Mouse (Mus musculus) forebrain, embryonic 11.5 days (tissue): ENCODE results near the gene Pgam5. TPM values are rescaled to one million over a fixed set of nuclear protein-coding genes. Genes with fewer than 3 reads are reported as not detected.

Source experiments
- ATAC-seq: fragments of 200-750 bp; cut with Nextera tagmentation; replicated peaks from 2 replicates; pipeline ENCODE4 v1.8.0; 2017; ENCODE audit warnings: moderate TSS enrichment; ENCODE audit not compliant: low FRiP score
- DNase-seq: peaks from one replicate; pipeline ENCODE4 v3.0.0-alpha.2; 2017; ENCODE audit warnings: low spot score
- H3K27ac ChIP-seq: fragments of 300-500 bp; sonication (generic); 2 replicates; pipeline ENCODE4 v1.5.1; 2014; ENCODE audit warnings: low read depth, low read length
- H3K27me3 ChIP-seq: fragments of 300-500 bp; sonication (generic); 2 replicates; pipeline ENCODE4 v1.6.1; 2014; ENCODE audit warnings: mild to moderate bottlenecking, low read length, mixed read lengths; ENCODE audit not compliant: control insufficient read depth, insufficient read depth
- H3K36me3 ChIP-seq: fragments of 300-500 bp; sonication (generic); 2 replicates; pipeline ENCODE4 v1.6.1; 2014; ENCODE audit warnings: mild to moderate bottlenecking, low read length, moderate library complexity, mixed read lengths; ENCODE audit not compliant: control insufficient read depth, insufficient read depth
- H3K4me1 ChIP-seq: fragments of 300-500 bp; sonication (generic); replicated peaks from 2 replicates; pipeline ENCODE4 v1.6.1; 2014; ENCODE audit warnings: low read length, mixed read lengths; ENCODE audit not compliant: control insufficient read depth, insufficient read depth
- H3K4me2 ChIP-seq: fragments of 300-500 bp; sonication (generic); 2 replicates; pipeline ENCODE4 v1.6.1; 2014; ENCODE audit warnings: low read depth, mild to moderate bottlenecking, low read length, moderate library complexity, mixed read lengths; ENCODE audit not compliant: severe bottlenecking
- H3K4me3 ChIP-seq: fragments of 300-500 bp; sonication (generic); 2 replicates; pipeline ENCODE4 v1.5.1; 2014; ENCODE audit warnings: low read depth, low read length
- H3K9ac ChIP-seq: fragments of 300-500 bp; sonication (generic); 2 replicates; pipeline ENCODE4 v1.6.1; 2014; ENCODE audit warnings: low read length
- H3K9me3 ChIP-seq: fragments of 300-500 bp; sonication (generic); 2 replicates; pipeline ENCODE4 v1.6.1; 2016; ENCODE audit warnings: low read length, mixed read lengths; ENCODE audit not compliant: control insufficient read depth
- WGBS: fragments of 180-500 bp; shearing (Covaris S2); extraction: QIAGEN DNeasy Blood & Tissue Kit; methylation state at CpG from one replicate; pipeline ENCODE4 v1.1.7; 2014; 5-methylcytosine and 5-hydroxymethylcytosine counted together
- polyA plus RNA-seq: library from polyadenylated mRNA; unstranded; fragments of >200 nt; fragmentation: Nextera tagmentation; extraction: Ambion mirVana; gene quantifications from 2 replicates; pipeline ENCODE4 v1.2.1, GENCODE M21; 2014

Pgam5 gene
- polyA plus RNA-seq, 1 experiment from 2014 or later: 92.4 TPM

DNA sequence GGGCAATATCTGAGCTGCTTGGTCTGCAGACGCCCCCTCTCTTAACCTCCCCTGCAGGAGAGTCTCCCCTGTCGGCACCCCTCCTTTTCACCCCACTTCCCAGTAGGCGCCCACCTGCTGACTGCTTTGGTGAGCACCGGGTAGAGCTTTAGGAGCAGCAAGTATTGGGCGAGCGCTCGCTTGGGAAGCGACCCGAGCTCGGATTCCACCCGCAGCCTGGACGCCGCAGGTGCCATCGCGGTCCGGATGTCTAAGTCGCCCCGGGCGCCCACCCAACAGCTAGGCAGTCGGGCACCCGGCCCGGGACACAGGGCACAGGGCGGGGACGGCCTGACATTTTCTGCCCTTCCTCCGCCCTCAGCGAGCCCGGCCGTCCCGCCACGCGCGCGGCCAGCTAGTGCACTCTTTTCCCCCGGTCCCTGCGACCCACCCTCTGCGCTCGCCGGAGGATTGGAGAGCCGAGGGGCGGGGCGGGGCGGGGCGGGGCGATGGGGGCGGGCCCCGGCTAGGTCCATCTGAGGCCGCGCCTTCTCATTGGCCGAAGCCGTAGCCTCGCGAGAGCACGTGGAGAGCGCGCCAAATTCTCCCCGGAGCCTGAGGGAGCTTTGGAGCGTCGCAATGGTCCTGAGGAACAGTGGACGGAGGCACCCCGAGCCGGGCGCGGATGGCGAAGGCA is 16.2 kb upstream of the Pgam5 start, which contains the start of the genes Pxmp2 and Pole:
Gene Pxmp2, minus strand, starts transcription at position 417 of the 676 bp plus-strand sequence.
Gene Pole, plus strand, starts transcription at position 537 of the 676 bp plus-strand sequence.
- WGBS: under 1% methylated on average over 63 of the region's 64 CpGs
- H3K9me3 ChIP-seq: no peaks in the 10 kb centered on the region
- H3K27me3 ChIP-seq: peaks cover 9% of the 10 kb centered on the region
- no peaks in the 10 kb centered on the region; the same call in 1 of the 2 replicates for H3K36me3 ChIP-seq
- H3K4me2 ChIP-seq: peak within 1 kb of the TSS; percentile 92
- ATAC-seq (peak; percentile 98), DNase-seq (peak; percentile 97)
- H3K4me3 ChIP-seq: peak within 1 kb of the TSS; percentile 62
- peaks cover 9% of the 10 kb centered on the region; the same call in 1 of the 2 replicates for H3K4me1 ChIP-seq
- H3K27ac ChIP-seq: peak within 1 kb of the TSS; percentile 27; the same call in 1 of the 2 replicates
- peak within 1 kb of the TSS; percentile 82 for H3K9ac ChIP-seq

DNA sequence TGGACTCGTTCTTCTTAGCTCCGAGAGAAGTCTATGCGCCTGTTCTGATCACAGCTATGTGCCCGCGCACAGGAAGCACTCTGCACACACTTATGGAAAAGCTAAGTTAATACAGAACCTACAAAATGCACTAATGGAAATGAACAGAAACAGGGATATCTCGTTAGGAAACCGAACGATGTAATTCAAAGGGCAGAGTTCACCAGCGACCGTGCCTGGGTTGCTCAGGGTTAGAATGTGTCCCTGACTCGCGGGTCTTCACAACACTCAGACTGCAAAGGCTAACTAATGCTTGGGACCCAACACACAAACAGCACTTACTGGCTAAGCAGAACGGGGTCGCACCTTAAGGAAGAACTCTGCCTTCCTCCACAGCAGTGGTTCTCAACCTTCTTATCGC is 15.4 kb upstream of the Pgam5 start:
- WGBS: 8% methylated on average over 15 of the region's 15 CpGs
- DNase-seq: no peak
- peaks cover 9% of the 10 kb centered on the region for H3K27me3 ChIP-seq
- H3K36me3 ChIP-seq: no peaks in the 10 kb centered on the region
- no peaks in the 10 kb centered on the region for H3K9me3 ChIP-seq
- peak overlapping the region; percentile 57; the same call in 1 of the 2 replicates for H3K9ac ChIP-seq
- H3K4me2 ChIP-seq: peak overlapping the region; percentile 92
- ATAC-seq: no peak
- H3K4me3 ChIP-seq: peak overlapping the region; percentile 62
- no peak overlapping the region for H3K27ac ChIP-seq
- H3K4me1 ChIP-seq: peaks cover 9% of the 10 kb centered on the region; the same call in 1 of the 2 replicates

DNA sequence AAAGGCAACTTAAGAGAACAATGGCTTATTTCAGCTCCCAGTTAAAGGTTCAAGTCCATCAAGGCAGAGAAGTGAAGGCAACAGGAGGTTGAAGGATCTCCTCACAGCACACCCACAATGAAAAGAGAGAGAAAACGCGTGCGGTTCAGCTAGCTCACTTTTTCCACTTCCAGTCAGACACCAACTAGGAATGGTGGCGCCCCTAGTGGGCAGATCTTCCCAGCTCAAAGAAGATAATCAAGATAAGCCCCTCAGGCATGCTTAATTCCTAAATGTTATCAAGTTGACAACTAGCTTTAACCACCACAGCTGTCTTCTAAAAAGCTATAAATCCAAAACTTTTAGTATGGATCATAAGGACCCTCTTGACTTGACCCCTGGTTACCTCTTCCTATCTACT is 14.8 kb upstream of the Pgam5 start:
- H3K4me2 ChIP-seq: peak overlapping the region; percentile 92; the same call in 1 of the 2 replicates
- no peak for ATAC-seq
- WGBS: 11% methylated on average over 4 of the region's 4 CpGs
- peak; percentile 78 for DNase-seq
- peaks cover 9% of the 10 kb centered on the region for H3K27me3 ChIP-seq
- H3K4me3 ChIP-seq: no peak overlapping the region
- no peaks in the 10 kb centered on the region for H3K9me3 ChIP-seq
- no peak overlapping the region for H3K9ac ChIP-seq
- no peaks in the 10 kb centered on the region for H3K36me3 ChIP-seq
- H3K27ac ChIP-seq: no peak overlapping the region
- H3K4me1 ChIP-seq: peaks cover 9% of the 10 kb centered on the region; the same call in 1 of the 2 replicates

DNA sequence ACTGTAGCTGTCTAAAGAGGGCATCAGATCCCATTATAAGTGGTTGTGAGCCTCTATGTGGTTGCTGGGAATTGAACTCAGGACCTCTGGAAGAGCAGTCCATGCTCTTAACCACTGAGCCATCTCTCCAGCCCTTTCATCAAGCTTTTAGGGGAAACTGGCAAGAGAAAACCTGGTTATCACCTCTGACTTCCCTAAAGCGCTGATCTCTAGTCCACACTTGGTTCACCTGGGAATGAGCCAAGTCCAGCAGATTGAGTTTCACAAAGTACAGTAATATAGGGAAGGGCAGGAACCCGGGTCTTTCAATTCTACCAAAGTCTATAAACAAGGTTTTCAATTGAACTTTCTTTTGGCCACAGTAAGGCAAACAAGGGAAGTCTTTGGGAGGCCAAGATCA is 12.3 kb upstream of the Pgam5 start:
- Histone ChIP-seq H3K9me3 (no peaks in the 10 kb centered on the region), H3K27me3 (peaks cover 9% of the 10 kb centered on the region), H3K36me3 (no peaks in the 10 kb centered on the region), H3K4me2 (no peak overlapping the region), H3K9ac (no peak overlapping the region), H3K4me1 (peaks cover 6% of the 10 kb centered on the region; the same call in 1 of the 2 replicates), H3K27ac (no peak overlapping the region), H3K4me3 (no peak overlapping the region)
- no peak for ATAC-seq
- no peak for DNase-seq
- WGBS: 87% methylated on average over 2 of the region's 2 CpGs

DNA sequence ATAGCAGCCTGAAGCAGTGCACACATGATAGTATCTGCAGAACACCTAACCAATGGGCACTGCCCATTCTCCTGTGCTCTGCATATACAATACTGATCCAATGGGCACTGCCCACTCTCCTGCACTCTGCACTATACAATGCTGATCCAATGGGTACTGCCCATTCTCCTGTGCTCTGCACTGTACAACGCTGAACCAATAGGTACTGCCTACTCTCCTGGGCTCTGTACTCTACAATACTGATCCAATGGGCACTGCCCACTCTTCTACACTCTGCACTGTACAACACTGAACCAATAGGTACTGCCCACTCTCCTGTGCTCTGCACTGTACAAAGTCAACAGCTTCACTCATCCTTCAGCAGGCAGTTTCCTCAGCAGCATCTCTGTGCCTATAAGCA is 7.2 kb upstream of the Pgam5 start:
- 79% methylated on average over 1 of the region's 1 CpGs for WGBS
- Histone ChIP-seq H3K9me3 (no peaks in the 10 kb centered on the region), H3K36me3 (no peaks in the 10 kb centered on the region), H3K9ac (no peak overlapping the region), H3K4me2 (no peak overlapping the region), H3K27ac (no peak overlapping the region), H3K4me1 (no peaks in the 10 kb centered on the region), H3K4me3 (no peak overlapping the region), H3K27me3 (no peaks in the 10 kb centered on the region)
- DNase-seq: no peak
- no peak for ATAC-seq

DNA sequence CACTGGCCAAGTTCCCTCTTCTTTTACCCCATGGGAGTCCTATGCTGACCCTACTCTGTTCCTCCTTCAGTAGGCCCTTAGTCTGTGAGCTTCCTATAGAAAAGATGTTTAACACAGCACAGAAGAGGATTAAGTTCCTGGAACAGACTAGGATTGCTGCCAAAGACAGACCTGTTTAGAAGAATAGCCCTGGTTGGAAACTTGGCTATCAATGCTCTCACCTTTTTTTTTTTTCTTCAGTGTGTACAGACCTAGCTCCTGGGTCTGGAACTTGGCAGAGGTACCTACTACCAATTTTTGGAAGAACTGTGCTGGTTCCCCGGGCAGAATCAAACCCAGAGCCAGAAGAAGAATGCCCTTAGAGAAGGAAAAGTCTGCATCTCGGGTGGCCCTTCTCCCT is 6.7 kb upstream of the Pgam5 start:
- 92% methylated on average over 2 of the region's 2 CpGs for WGBS
- no peak overlapping the region for H3K27ac ChIP-seq
- H3K4me2 ChIP-seq: no peak overlapping the region
- ATAC-seq (no peak), DNase-seq (no peak)
- no peaks in the 10 kb centered on the region for H3K4me1 ChIP-seq
- H3K9me3 ChIP-seq: no peaks in the 10 kb centered on the region
- H3K4me3 ChIP-seq: no peak overlapping the region
- no peaks in the 10 kb centered on the region for H3K36me3 ChIP-seq
- no peaks in the 10 kb centered on the region for H3K27me3 ChIP-seq
- H3K9ac ChIP-seq: no peak overlapping the region

DNA sequence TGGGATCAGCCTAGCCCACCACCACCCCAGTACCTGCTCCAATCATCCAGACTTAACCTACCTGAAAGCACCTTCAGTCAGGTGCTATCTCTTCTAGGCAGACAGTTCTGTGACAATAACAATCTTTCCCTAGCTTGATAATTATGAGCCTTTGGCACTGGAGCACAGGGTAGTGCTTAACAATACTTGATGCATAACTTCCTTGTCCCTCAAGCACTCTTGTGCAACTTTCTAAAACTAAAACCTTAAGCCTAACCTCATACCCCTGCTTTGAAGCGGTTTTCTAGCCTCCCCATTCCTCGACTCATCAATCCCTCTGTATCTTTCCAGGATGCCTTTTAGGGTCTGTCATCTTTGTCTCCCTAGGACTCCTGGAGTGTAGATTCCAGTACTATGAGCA is 5.1 kb upstream of the Pgam5 start:
- DNase-seq: no peak
- no peak overlapping the region for H3K4me3 ChIP-seq
- 81% methylated on average over 2 of the region's 2 CpGs for WGBS
- H3K9me3 ChIP-seq: no peaks in the 10 kb centered on the region
- H3K4me1 ChIP-seq: no peaks in the 10 kb centered on the region
- H3K27me3 ChIP-seq: no peaks in the 10 kb centered on the region
- no peak overlapping the region for H3K9ac ChIP-seq
- no peak overlapping the region for H3K4me2 ChIP-seq
- H3K27ac ChIP-seq: no peak overlapping the region
- H3K36me3 ChIP-seq: no peaks in the 10 kb centered on the region
- ATAC-seq: no peak

DNA sequence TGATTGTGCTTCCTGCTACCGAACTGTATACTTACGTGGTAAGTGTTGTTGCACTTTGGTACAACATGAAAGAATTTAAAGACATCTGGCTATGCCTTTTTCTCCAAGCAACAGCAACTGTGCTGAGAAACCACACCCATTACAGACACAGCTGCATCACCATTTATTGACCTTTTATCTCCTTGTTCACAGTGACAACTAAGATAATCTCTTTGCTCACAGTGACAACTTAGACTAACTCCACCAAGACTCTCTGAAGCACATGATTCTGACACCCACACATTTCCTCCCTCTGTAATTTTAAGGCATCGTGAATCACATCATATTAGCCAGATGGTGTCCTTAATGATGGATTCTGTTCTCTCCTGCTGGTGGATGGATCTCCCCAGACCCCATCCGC is 4.4 kb upstream of the Pgam5 start:
- Histone ChIP-seq H3K9me3 (no peaks in the 10 kb centered on the region), H3K27ac (no peak overlapping the region), H3K4me2 (no peak overlapping the region), H3K4me1 (no peaks in the 10 kb centered on the region), H3K27me3 (no peaks in the 10 kb centered on the region), H3K36me3 (no peaks in the 10 kb centered on the region), H3K4me3 (no peak overlapping the region), H3K9ac (no peak overlapping the region)
- DNase-seq (no peak), ATAC-seq (no peak)
- WGBS: 79% methylated on average over 4 of the region's 4 CpGs

DNA sequence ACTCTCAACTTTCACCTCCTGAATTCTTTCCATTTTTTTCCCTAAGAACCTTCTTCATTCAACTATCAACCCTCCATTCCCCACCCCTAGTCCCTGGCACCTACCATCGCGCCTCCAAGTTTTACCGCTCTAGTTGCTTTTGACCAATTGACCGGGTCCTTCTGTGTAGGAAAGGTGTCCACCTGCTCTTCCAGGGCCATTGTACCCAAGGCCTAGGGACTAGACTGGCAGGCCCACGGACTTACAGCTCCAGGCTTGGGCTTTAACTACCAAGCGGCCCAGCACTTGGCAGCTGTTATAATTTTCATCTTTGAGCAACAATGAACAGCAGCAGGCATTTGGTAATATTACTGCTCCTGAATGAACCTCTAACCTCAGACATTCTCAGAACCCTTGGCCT is 529 bp upstream of the Pgam5 start:
- peak; percentile 39; the same call in 1 of the 2 replicates for ATAC-seq
- Histone ChIP-seq H3K4me3 (no peak overlapping the region), H3K4me2 (no peak overlapping the region), H3K9me3 (no peaks in the 10 kb centered on the region), H3K4me1 (peaks cover 4% of the 10 kb centered on the region; the same call in 1 of the 2 replicates), H3K27ac (no peak overlapping the region), H3K27me3 (no peaks in the 10 kb centered on the region), H3K9ac (no peak overlapping the region), H3K36me3 (no peaks in the 10 kb centered on the region; the same call in 1 of the 2 replicates)
- 96% methylated on average over 6 of the region's 6 CpGs for WGBS
- no peak for DNase-seq
